Mouse (Mus musculus) macrophage (primary cell): ENCODE data around the gene Srr. TPM values are rescaled to one million over a fixed set of nuclear protein-coding genes. Genes with fewer than 3 reads are reported as not detected.

Source experiments
- H3K27ac ChIP-seq: fragments of 350-480 bp; formaldehyde crosslinking; 2 replicates; pipeline ENCODE4 v1.9.0; 2021
- H3K36me3 ChIP-seq: fragments of 350-480 bp; formaldehyde crosslinking; 2 replicates; pipeline ENCODE4 v1.9.0; 2021; ENCODE audit errors: inconsistent target
- H3K4me3 ChIP-seq: fragments of 350-480 bp; formaldehyde crosslinking; 2 replicates; pipeline ENCODE4 v1.9.0; 2021; ENCODE audit errors: inconsistent target
- H3K79me2 ChIP-seq: fragments of 350-480 bp; formaldehyde crosslinking; 2 replicates; pipeline ENCODE4 v1.9.0; 2021; ENCODE audit errors: inconsistent target
- WGBS: methylation state at CpG from one replicate; pipeline ENCODE4 v1.1.7; 2026; ENCODE audit warnings: inconsistent platforms; ENCODE audit not compliant: missing documents; 5-methylcytosine and 5-hydroxymethylcytosine counted together
- polyA plus RNA-seq: library from polyadenylated mRNA; stranded (reverse); fragments of 250-400 nt; gene quantifications from 3 replicates; pipeline ENCODE4 v1.2.4, GENCODE M21; 2018; ENCODE audit warnings: inconsistent platforms

Gene Srr
- polyA plus RNA-seq, 1 experiment from 2014 or later: 19.2 TPM

GRCm38 (mm10) chr11:74895980-74896900 is 29.5 kb downstream of the Srr start:
- no peak overlapping the region for H3K27ac ChIP-seq
- peaks cover 28% of the 10 kb centered on the region for H3K79me2 ChIP-seq
- peak overlapping the region; percentile 14; the same call in 1 of the 2 replicates for H3K4me3 ChIP-seq
- WGBS: 2% methylated on average over 44 of the region's 55 CpGs
- H3K36me3 ChIP-seq: peaks cover 17% of the 10 kb centered on the region; the same call in 1 of the 2 replicates

GRCm38 (mm10) chr11:74894619-74895018 is 31.1 kb downstream of the Srr start:
- no peak overlapping the region for H3K27ac ChIP-seq
- WGBS: 92% methylated on average over 4 of the region's 4 CpGs
- 0 out of 2 replicates have a peak, but pooled peaks cover under 1% of the 10 kb centered on the region for H3K36me3 ChIP-seq
- H3K79me2 ChIP-seq: peaks cover 17% of the 10 kb centered on the region
- H3K4me3 ChIP-seq: no peak overlapping the region

GRCm38 (mm10) chr11:74883098-74883497 is 42.6 kb downstream of the Srr start:
- no peaks in the 10 kb centered on the region for H3K79me2 ChIP-seq
- no peak overlapping the region for H3K27ac ChIP-seq
- no peaks in the 10 kb centered on the region for H3K36me3 ChIP-seq
- WGBS: 98% methylated on average over 10 of the region's 10 CpGs
- no peak overlapping the region for H3K4me3 ChIP-seq

GRCm38 (mm10) chr11:74881979-74882378 is 43.8 kb downstream of the Srr start:
- Histone ChIP-seq H3K27ac (no peak overlapping the region), H3K4me3 (no peak overlapping the region), H3K79me2 (no peaks in the 10 kb centered on the region), H3K36me3 (no peaks in the 10 kb centered on the region)
- 93% methylated on average over 14 of the region's 14 CpGs for WGBS

GRCm38 (mm10) chr11:74880999-74881398 is 44.7 kb downstream of the Srr start:
- Histone ChIP-seq H3K79me2 (no peaks in the 10 kb centered on the region), H3K27ac (no peak overlapping the region), H3K36me3 (no peaks in the 10 kb centered on the region), H3K4me3 (no peak overlapping the region)
- WGBS: 91% methylated on average over 9 of the region's 9 CpGs

- Histone ChIP-seq H3K4me3 (no peak overlapping the region), H3K79me2 (no peaks in the 10 kb centered on the region), H3K27ac (no peak overlapping the region), H3K36me3 (no peaks in the 10 kb centered on the region)
- 50% methylated on average over 9 of the region's 9 CpGs for WGBS
These were observed 48.9 kb downstream of the Srr start for GRCm38 (mm10) chr11:74876801-74877200.

- no peaks in the 10 kb centered on the region for H3K36me3 ChIP-seq
These were observed 51.1 kb downstream of the Srr start for GRCm38 (mm10) chr11:74874630-74875029.

GRCm38 (mm10) chr11:74870991-74871622 is 54.6 kb downstream of the Srr start:
- H3K36me3 ChIP-seq: no peaks in the 10 kb centered on the region
- no peaks in the 10 kb centered on the region for H3K79me2 ChIP-seq
- H3K27ac ChIP-seq: no peak overlapping the region
- WGBS: 77% methylated on average over 12 of the region's 12 CpGs
- H3K4me3 ChIP-seq: no peak overlapping the region

More at GRCm38 (mm10) chr11:74874630-74875029, 51.1 kb downstream of the Srr start:
- Histone ChIP-seq H3K4me3 (no peak overlapping the region), H3K27ac (no peak overlapping the region), H3K79me2 (no peaks in the 10 kb centered on the region)
- 96% methylated on average over 3 of the region's 3 CpGs for WGBS

- H3K4me3 ChIP-seq: no peak overlapping the region
- H3K27ac ChIP-seq: no peak overlapping the region
- no peaks in the 10 kb centered on the region for H3K79me2 ChIP-seq
- no peaks in the 10 kb centered on the region for H3K36me3 ChIP-seq
- 89% methylated on average over 4 of the region's 4 CpGs for WGBS
These were observed 55.2 kb downstream of the Srr start for GRCm38 (mm10) chr11:74870544-74870943.

GRCm38 (mm10) chr11:74869603-74870002 is 56.1 kb downstream of the Srr start:
- no peak overlapping the region for H3K27ac ChIP-seq
- no peaks in the 10 kb centered on the region for H3K79me2 ChIP-seq
- no peaks in the 10 kb centered on the region for H3K36me3 ChIP-seq
- WGBS: 98% methylated on average over 6 of the region's 6 CpGs
- no peak overlapping the region for H3K4me3 ChIP-seq

GRCm38 (mm10) chr11:74868046-74868760 is 57.5 kb downstream of the Srr start:
- 90% methylated on average over 13 of the region's 13 CpGs for WGBS
- Histone ChIP-seq H3K27ac (no peak overlapping the region), H3K4me3 (no peak overlapping the region), H3K79me2 (no peaks in the 10 kb centered on the region), H3K36me3 (no peaks in the 10 kb centered on the region)

- no peak overlapping the region for H3K27ac ChIP-seq
- no peaks in the 10 kb centered on the region for H3K36me3 ChIP-seq
- H3K4me3 ChIP-seq: no peak overlapping the region
- H3K79me2 ChIP-seq: no peaks in the 10 kb centered on the region
- WGBS: 100% methylated on average over 2 of the region's 2 CpGs
These were observed 58.6 kb downstream of the Srr start for GRCm38 (mm10) chr11:74867181-74867580.

- no peak overlapping the region for H3K4me3 ChIP-seq
- H3K36me3 ChIP-seq: no peaks in the 10 kb centered on the region
- no peaks in the 10 kb centered on the region for H3K79me2 ChIP-seq
- no peak overlapping the region for H3K27ac ChIP-seq
- 94% methylated on average over 4 of the region's 4 CpGs for WGBS
These were observed 59.1 kb downstream of the Srr start for GRCm38 (mm10) chr11:74866640-74867039.

- 96% methylated on average over 8 of the region's 9 CpGs for WGBS
- Histone ChIP-seq H3K4me3 (no peak overlapping the region), H3K27ac (no peak overlapping the region), H3K36me3 (no peaks in the 10 kb centered on the region), H3K79me2 (no peaks in the 10 kb centered on the region)
These were observed 60.5 kb downstream of the Srr start for GRCm38 (mm10) chr11:74865252-74865651.
